Mouse (Mus musculus) monocyte, adult 5-6 weeks (primary cell): Measurements from ENCODE around the gene Snrpa. TPM values are rescaled to one million over a fixed set of nuclear protein-coding genes. Genes with fewer than 3 reads are reported as not detected.

Experiments used
- ATAC-seq: fragments of 153-309, 156-312 bp; replicated peaks from 2 replicates; pipeline ENCODE4 v1.8.0; 2017; ENCODE audit warnings: mild to moderate bottlenecking; ENCODE audit not compliant: low TSS enrichment, insufficient number of reproducible peaks, severe bottlenecking, poor library complexity, low FRiP score
- total RNA-seq: library from RNA; stranded (forward); fragments of 200-1000, 200-491, 200-594 nt; gene quantifications from 3 replicates; pipeline ENCODE4 v1.2.3, GENCODE M21; 2017

The Snrpa gene
- total RNA-seq, 1 experiment from 2014 or later = 29.4 TPM

- no peak for ATAC-seq
Measured at GRCm38 (mm10) chr7:27174496-27174895, 21.6 kb downstream of the Snrpa start.

GRCm38 (mm10) chr7:27170981-27171380 lies 25.1 kb downstream of the Snrpa start:
- no peak for ATAC-seq

- no peak for ATAC-seq
Measured at GRCm38 (mm10) chr7:27168371-27168770, 27.7 kb downstream of the Snrpa start.

- ATAC-seq = no peak
Measured at GRCm38 (mm10) chr7:27167475-27168094, 28.5 kb downstream of the Snrpa start.

GRCm38 (mm10) chr7:27166614-27167474 lies 29.2 kb downstream of the Snrpa start, which contains the start of gene Egln2:
Gene Egln2 (minus strand): TSS chr7:27166802.
- ATAC-seq = peak; percentile 64

- ATAC-seq = peak; percentile 32
Measured at GRCm38 (mm10) chr7:27166229-27166613, 29.9 kb downstream of the Snrpa start.

- ATAC-seq = no peak
Measured at GRCm38 (mm10) chr7:27165696-27166095, 30.4 kb downstream of the Snrpa start.

GRCm38 (mm10) chr7:27165007-27165655 lies 30.9 kb downstream of the Snrpa start:
- no peak for ATAC-seq

GRCm38 (mm10) chr7:27164112-27164947 lies 31.7 kb downstream of the Snrpa start:
- ATAC-seq = no peak

- ATAC-seq = no peak
Measured at GRCm38 (mm10) chr7:27163450-27163805, 32.6 kb downstream of the Snrpa start.

- no peak for ATAC-seq
Measured at GRCm38 (mm10) chr7:27162780-27163449, 33.2 kb downstream of the Snrpa start.

GRCm38 (mm10) chr7:27161744-27162143 lies 34.3 kb downstream of the Snrpa start:
- ATAC-seq = no peak

- no peak for ATAC-seq
Measured at GRCm38 (mm10) chr7:27160921-27161320, 35.1 kb downstream of the Snrpa start.

- peak; percentile 62 for ATAC-seq
Measured at GRCm38 (mm10) chr7:27159882-27160281, 36.2 kb downstream of the Snrpa start.

- ATAC-seq = no peak
Measured at GRCm38 (mm10) chr7:27159256-27159655, 36.8 kb downstream of the Snrpa start.

GRCm38 (mm10) chr7:27158171-27158570 lies 37.9 kb downstream of the Snrpa start:
- ATAC-seq = no peak

- ATAC-seq = no peak
Measured at GRCm38 (mm10) chr7:27156005-27156404, 40.1 kb downstream of the Snrpa start.

GRCm38 (mm10) chr7:27153205-27153764 lies 42.8 kb downstream of the Snrpa start, which contains the start of gene Cyp2t4:
Gene Cyp2t4 (plus strand): TSS chr7:27153714.
- ATAC-seq = no peak; the same call in 1 of the 2 replicates
